9 mouse cellular contexts compared by ENCODE assay signal in genomic region chr15:38607368-38607767, GRCm38 (mm10).
DNase-seq lines count a peak whose midpoint lies in the region; ATAC-seq and TF ChIP-seq lines count a peak whose summit lies in the region.
"Had no signal": no experiment of that assay in that cellular context is flagged by ENCODE, and none has a peak within 500 bp of the region (broad histone marks: within the 10 kb centered on the region; RNA-seq: fewer than 3 reads in every experiment).

No protein-coding gene starts in this region.

- TF ChIP-seq POLR2A in kidney, adult 2 months (IDR thresholded peaks at IDR 0.05; ENCODE audit: low read depth, low read length): no peak

- peak; percentile 65 for DNase-seq in kidney, adult 2 months
- peak; percentile 27 for DNase-seq in brain, adult 2 months (ENCODE audit: low read depth, low spot score)
- no peak for DNase-seq in liver, embryonic 14.5 days (ENCODE audit: low read depth in 3 of 3, low spot score in 3 of 3)
- DNase-seq in thymus, adult 18-20 months: peak; percentile 47 to 61
- no peak for DNase-seq in urinary bladder, postnatal 25 days (ENCODE audit: low spot score)
- DNase-seq in layer of hippocampus, adult 18-20 months (ENCODE audit: low spot score in 2 of 2): no peak
- no peak for DNase-seq in gastrocnemius, postnatal 4 days (ENCODE audit: low spot score in 2 of 2)

- TF ChIP-seq EP300 in liver, embryonic 14.5 days (IDR thresholded peaks at IDR 0.05; ENCODE audit: low read depth): no peak

- H3K36me3 ChIP-seq in kidney, adult 2 months (ENCODE audit: control insufficient read depth, insufficient read depth, low read length): no peaks in the 10 kb centered on the region
- no peaks in the 10 kb centered on the region for H3K36me3 ChIP-seq in kidney, embryonic 16.5 days (ENCODE audit: insufficient read depth, low read length)
- no peaks in the 10 kb centered on the region for H3K36me3 ChIP-seq in liver, embryonic 14.5 days (replicated peaks; ENCODE audit: control insufficient read depth, insufficient read depth, low read depth)
- H3K36me3 ChIP-seq: hindbrain, embryonic 15.5 days had no signal

- no peak overlapping the region for H3K4me2 ChIP-seq in kidney, embryonic 16.5 days (replicated peaks; ENCODE audit: low read depth, low read length)
- no peak overlapping the region for H3K4me2 ChIP-seq in liver, embryonic 14.5 days (ENCODE audit: low read depth)
- H3K4me2 ChIP-seq: hindbrain, embryonic 15.5 days had no signal

- no peak overlapping the region for H3K4me3 ChIP-seq in kidney, adult 2 months (ENCODE audit: insufficient read depth, low read depth, low read length)
- H3K4me3 ChIP-seq in kidney, embryonic 16.5 days (ENCODE audit: low read length): no peak overlapping the region
- H3K4me3 ChIP-seq in liver, embryonic 14.5 days (ENCODE audit: insufficient read depth in 1 of 2, low read depth in 2 of 2, low read length in 2 of 2): no peak overlapping the region
- H3K4me3 ChIP-seq: hindbrain, embryonic 15.5 days had no signal

- no peak for ATAC-seq in kidney, embryonic 16.5 days (ENCODE audit: low FRiP score, low TSS enrichment)
- ATAC-seq in liver, embryonic 14.5 days (ENCODE audit: insufficient read depth): no peak

- WGBS in kidney, adult 2 months: 23% methylated on average over 2 of the region's 2 CpGs
- WGBS in kidney, embryonic 16.5 days: 50% methylated on average over 2 of the region's 2 CpGs
- WGBS in liver, embryonic 14.5 days (ENCODE audit: insufficient replicate concordance): 33% methylated on average over 2 of the region's 2 CpGs

- TF ChIP-seq CTCF in kidney, adult 2 months (conservative IDR thresholded peaks at IDR 0.05; ENCODE audit: insufficient read depth, insufficient read length, low read depth, low read length): peak; percentile 78
- TF ChIP-seq CTCF in liver, embryonic 14.5 days (IDR thresholded peaks at IDR 0.05; ENCODE audit: low read depth): peak; percentile 74

- no peaks in the 10 kb centered on the region for H3K4me1 ChIP-seq in kidney, adult 2 months (ENCODE audit: control insufficient read depth, insufficient read depth, low read length)
- no peaks in the 10 kb centered on the region for H3K4me1 ChIP-seq in kidney, embryonic 16.5 days (ENCODE audit: insufficient read depth, low read length)
- peaks cover 0 to 1% of the 10 kb centered on the region in 2 experiments; a peak in 2 of 4 replicates for H3K4me1 ChIP-seq in liver, embryonic 14.5 days (replicated peaks; ENCODE audit: control insufficient read depth in 2 of 2, insufficient read depth in 2 of 2, low read length in 1 of 2)
- H3K4me1 ChIP-seq: hindbrain, embryonic 15.5 days had no signal

- no peak overlapping the region for H3K27ac ChIP-seq in kidney, adult 2 months (ENCODE audit: insufficient read depth, low read depth, low read length)
- H3K27ac ChIP-seq in kidney, embryonic 16.5 days (ENCODE audit: low read length): no peak overlapping the region
- H3K27ac ChIP-seq in liver, embryonic 14.5 days: no peak overlapping the region
- H3K27ac ChIP-seq: hindbrain, embryonic 15.5 days had no signal

- H3K9me3 ChIP-seq in kidney, embryonic 16.5 days (ENCODE audit: low read length): peaks cover 3% of the 10 kb centered on the region; the same call in 1 of the 2 replicates
- H3K9me3 ChIP-seq in liver, embryonic 14.5 days (ENCODE audit: control insufficient read depth, low read length): no peaks in the 10 kb centered on the region
- H3K9me3 ChIP-seq: hindbrain, embryonic 15.5 days had no signal

- no peaks in the 10 kb centered on the region for H3K27me3 ChIP-seq in kidney, adult 2 months (replicated peaks; ENCODE audit: control insufficient read depth, insufficient read depth, low read length)
- no peaks in the 10 kb centered on the region for H3K27me3 ChIP-seq in kidney, embryonic 16.5 days (ENCODE audit: insufficient read depth, low read length)
- H3K27me3 ChIP-seq in liver, embryonic 14.5 days (ENCODE audit: control insufficient read depth, insufficient read depth, low read length): no peaks in the 10 kb centered on the region
- H3K27me3 ChIP-seq: hindbrain, embryonic 15.5 days had no signal

- H3K9ac ChIP-seq in kidney, embryonic 16.5 days (replicated peaks; ENCODE audit: low read length): no peak overlapping the region
- no peak overlapping the region for H3K9ac ChIP-seq in liver, embryonic 14.5 days (replicated peaks)
- H3K9ac ChIP-seq: hindbrain, embryonic 15.5 days had no signal

Comparison
In these comparisons a context has a peak if more than half of its experiments do, and no peak if none do; other contexts are left out.
1. DNase-seq: peak in kidney, adult 2 months (single experiment), brain, adult 2 months (single experiment) and thymus, adult 18-20 months (2 of 2); none in liver, embryonic 14.5 days (0 of 3), urinary bladder, postnatal 25 days (single experiment), layer of hippocampus, adult 18-20 months (0 of 2) and gastrocnemius, postnatal 4 days (0 of 2).